Mouse (Mus musculus): ENCODE results near the gene Stx19. TPM values are rescaled to one million over a fixed set of nuclear protein-coding genes. Genes with fewer than 3 reads are reported as not detected.

The Stx19 gene
- polyA plus RNA-seq, 1 experiment from 2014 or later: 0.40 TPM

DNA sequence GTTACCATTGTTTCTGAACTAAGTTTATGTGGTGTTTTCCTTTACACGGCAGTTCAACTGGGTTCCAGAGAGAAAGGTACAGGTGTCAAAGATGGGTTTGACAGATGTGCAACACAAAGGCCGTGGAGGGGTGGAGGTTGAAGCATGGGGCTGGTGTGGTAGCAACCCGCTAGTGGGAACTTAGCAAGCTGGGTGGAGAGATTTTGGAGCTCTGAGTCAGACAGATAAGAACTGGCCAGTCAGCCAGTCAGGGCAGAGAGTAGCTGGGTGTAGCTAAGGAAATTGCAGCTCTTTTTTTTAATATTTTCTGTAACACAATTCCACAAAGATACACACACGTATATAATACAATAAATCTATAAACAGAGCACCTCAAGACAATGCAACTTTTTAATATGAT is 3.6 kb upstream of the Stx19 start:
- Histone ChIP-seq H3K4me3 (replicated peaks) (no peak overlapping the region), H3K9me3 (replicated peaks) (no peaks in the 10 kb centered on the region), H3K36me3 (peaks cover 7% of the 10 kb centered on the region; the same call in 1 of the 2 replicates), H3K27ac (no peak overlapping the region), H3K9ac (no peak overlapping the region), H3K27me3 (no peaks in the 10 kb centered on the region), H3K4me1 (peaks cover 5% of the 10 kb centered on the region; the same call in 1 of the 2 replicates), H3K4me2 (no peak overlapping the region)
- WGBS: 88% methylated on average over 4 of the region's 4 CpGs
- no peak for ATAC-seq (replicated peaks; ENCODE audit: low FRiP score)

DNA sequence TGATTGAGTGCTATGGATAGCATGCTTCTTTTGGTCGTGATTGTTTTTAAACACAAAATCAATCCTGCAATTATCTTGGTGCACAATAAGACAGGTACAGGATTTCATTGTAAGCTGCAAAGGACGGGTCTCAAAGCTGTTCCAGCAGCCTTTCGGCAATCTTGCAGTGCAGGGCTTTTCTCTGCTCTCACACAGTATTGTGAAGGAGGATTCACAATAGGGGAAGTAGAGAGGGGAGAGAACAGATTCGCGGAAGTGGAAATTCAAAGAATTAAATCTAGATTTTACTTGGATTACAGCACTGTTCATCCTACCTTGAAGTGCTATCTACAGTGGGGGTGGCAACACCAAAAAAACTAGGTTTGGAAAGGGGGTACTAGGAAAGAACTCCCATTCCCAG is 686 bp upstream of the Stx19 start:
- Histone ChIP-seq H3K27ac (no peak overlapping the region), H3K4me1 (no peaks in the 10 kb centered on the region), H3K36me3 (peaks cover 7% of the 10 kb centered on the region; the same call in 1 of the 2 replicates), H3K4me3 (replicated peaks) (no peak overlapping the region), H3K9ac (no peak overlapping the region), H3K27me3 (no peaks in the 10 kb centered on the region), H3K4me2 (no peak overlapping the region), H3K9me3 (replicated peaks) (no peaks in the 10 kb centered on the region)
- 92% methylated on average over 5 of the region's 5 CpGs for WGBS
- ATAC-seq (replicated peaks; ENCODE audit: low FRiP score): no peak

GRCm38 (mm10) chr16:62822472-62822871 is 8.0 kb downstream of the Stx19 start:
- H3K4me1 ChIP-seq: no peaks in the 10 kb centered on the region
- H3K4me2 ChIP-seq: no peak overlapping the region
- peaks cover 2% of the 10 kb centered on the region; the same call in 1 of the 2 replicates for H3K36me3 ChIP-seq
- 97% methylated on average over 6 of the region's 6 CpGs for WGBS
- no peak overlapping the region for H3K27ac ChIP-seq
- no peak for ATAC-seq (replicated peaks; ENCODE audit: low FRiP score)
- no peaks in the 10 kb centered on the region for H3K9me3 ChIP-seq (replicated peaks)
- no peak overlapping the region for H3K4me3 ChIP-seq (replicated peaks)
- no peaks in the 10 kb centered on the region for H3K27me3 ChIP-seq
- no peak overlapping the region for H3K9ac ChIP-seq

DNA sequence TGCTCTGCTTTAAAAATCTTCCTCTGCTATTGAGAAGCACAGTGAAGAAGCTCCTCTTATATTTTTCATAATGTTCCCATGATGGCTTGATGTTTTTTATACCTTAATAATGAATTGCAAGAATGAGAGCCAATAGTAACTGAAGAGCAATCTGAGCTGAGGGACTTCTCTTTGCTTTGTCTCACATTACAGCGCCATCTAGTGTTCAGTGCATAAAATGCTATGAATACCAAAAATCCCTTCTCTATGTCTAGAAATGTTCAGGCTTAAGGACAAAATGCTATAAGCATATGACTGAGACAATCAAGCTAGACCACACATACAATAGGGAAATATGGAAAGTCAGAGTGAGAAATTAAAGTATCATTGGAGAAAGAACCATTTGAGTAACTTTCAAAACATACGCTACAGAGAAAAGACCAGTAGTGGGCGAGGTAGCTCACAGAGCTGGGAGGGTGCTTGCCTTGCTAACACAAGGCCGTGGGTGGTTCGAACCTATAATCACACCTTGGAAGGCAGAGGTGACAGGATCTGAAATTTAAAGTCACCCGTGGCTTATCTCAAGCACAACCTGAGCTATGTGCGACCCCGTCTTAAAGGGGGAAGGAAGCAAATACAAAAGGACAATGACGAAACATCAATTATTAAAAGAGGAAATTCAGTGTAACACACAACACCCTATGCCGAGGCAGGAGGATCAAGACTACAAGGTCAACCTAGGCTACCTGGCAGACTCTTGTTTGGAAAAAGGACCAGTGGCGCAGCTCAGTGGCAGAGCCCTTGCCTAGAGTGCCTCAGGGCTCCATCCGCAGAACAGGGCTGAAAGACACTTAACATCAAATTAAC is 11.9 kb downstream of the Stx19 start:
- Histone ChIP-seq H3K4me3 (replicated peaks) (no peak overlapping the region), H3K36me3 (peaks cover 2% of the 10 kb centered on the region; the same call in 1 of the 2 replicates), H3K9ac (no peak overlapping the region), H3K9me3 (replicated peaks) (no peaks in the 10 kb centered on the region), H3K27me3 (no peaks in the 10 kb centered on the region), H3K4me2 (no peak overlapping the region), H3K27ac (no peak overlapping the region), H3K4me1 (no peaks in the 10 kb centered on the region)
- WGBS: 76% methylated on average over 12 of the region's 12 CpGs
- ATAC-seq (replicated peaks; ENCODE audit: low FRiP score): no peak

GRCm38 (mm10) chr16:62832027-62832426 is 17.6 kb downstream of the Stx19 start:
- Histone ChIP-seq H3K36me3 (no peaks in the 10 kb centered on the region), H3K9ac (no peak overlapping the region), H3K4me1 (no peaks in the 10 kb centered on the region), H3K27ac (no peak overlapping the region), H3K4me3 (replicated peaks) (no peak overlapping the region), H3K4me2 (no peak overlapping the region), H3K9me3 (replicated peaks) (no peaks in the 10 kb centered on the region), H3K27me3 (no peaks in the 10 kb centered on the region)
- WGBS: 80% methylated on average over 2 of the region's 2 CpGs
- ATAC-seq (replicated peaks; ENCODE audit: low FRiP score): no peak

DNA sequence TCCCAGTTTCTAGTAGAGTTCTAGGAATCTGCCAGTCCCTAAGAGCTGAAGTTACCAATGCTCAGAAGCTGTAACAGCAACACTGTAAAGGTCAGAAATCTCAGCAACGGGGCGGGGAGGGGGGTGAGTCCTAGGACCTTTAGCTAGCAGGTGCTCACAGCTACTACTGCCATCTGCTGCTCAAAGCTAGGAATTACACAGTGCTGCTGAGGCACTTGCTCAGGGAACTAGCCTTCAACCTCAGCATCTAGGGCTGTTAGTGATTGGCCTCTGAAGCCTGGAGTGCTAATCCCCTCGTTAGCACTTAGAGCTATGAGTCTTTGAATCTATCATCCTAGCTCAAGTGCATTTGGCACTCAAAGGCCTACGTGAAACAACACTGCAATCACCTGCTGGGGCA is 18.0 kb downstream of the Stx19 start:
- no peak overlapping the region for H3K27ac ChIP-seq
- H3K27me3 ChIP-seq: no peaks in the 10 kb centered on the region
- no peak overlapping the region for H3K4me3 ChIP-seq (replicated peaks)
- no peak overlapping the region for H3K4me2 ChIP-seq
- WGBS: 21% methylated on average over 4 of the region's 4 CpGs
- no peaks in the 10 kb centered on the region for H3K36me3 ChIP-seq
- no peaks in the 10 kb centered on the region for H3K4me1 ChIP-seq
- no peak overlapping the region for H3K9ac ChIP-seq
- H3K9me3 ChIP-seq (replicated peaks): no peaks in the 10 kb centered on the region
- peak; percentile 60; the same call in 1 of the 2 replicates for ATAC-seq (replicated peaks; ENCODE audit: low FRiP score)

DNA sequence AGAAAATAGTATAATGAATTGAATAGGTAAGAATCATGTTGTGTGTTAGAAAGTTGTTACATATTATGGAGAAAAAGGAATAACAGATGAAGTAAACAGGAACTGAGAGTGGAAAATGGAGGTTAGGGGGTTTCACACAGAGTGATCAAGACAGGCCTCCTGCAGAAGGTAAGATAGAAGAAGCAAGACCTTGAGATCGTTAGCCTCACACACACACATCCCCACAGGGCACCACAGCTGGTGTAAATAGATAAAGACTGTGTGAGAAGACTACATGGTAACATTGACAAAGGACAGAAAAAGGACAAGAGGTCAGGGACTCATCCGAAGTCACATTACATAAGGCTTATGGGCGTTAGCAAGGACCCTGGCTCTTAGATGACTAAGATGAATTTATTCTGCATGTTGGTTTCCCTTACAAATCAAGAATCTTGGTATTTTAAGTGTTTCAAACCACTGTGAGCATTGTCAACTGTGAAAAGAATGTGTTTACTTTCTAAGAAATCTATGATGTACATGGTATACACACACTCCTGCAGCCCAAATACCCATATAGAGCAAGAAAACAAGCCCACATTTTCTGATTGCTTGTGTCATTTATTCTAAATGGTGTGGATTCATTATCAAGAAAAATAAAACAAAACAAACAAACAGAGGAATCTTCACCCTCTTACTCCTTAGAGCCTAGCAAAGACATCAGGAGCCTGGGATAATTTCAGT is 19.7 kb downstream of the Stx19 start:
- Histone ChIP-seq H3K9ac (no peak overlapping the region), H3K36me3 (no peaks in the 10 kb centered on the region), H3K9me3 (replicated peaks) (no peaks in the 10 kb centered on the region), H3K27ac (no peak overlapping the region), H3K4me3 (replicated peaks) (no peak overlapping the region), H3K4me1 (no peaks in the 10 kb centered on the region), H3K4me2 (no peak overlapping the region), H3K27me3 (no peaks in the 10 kb centered on the region)
- no peak for ATAC-seq (replicated peaks; ENCODE audit: low FRiP score)
- WGBS: 74% methylated on average over 3 of the region's 3 CpGs

- WGBS: 81% methylated on average over 6 of the region's 6 CpGs
- H3K36me3 ChIP-seq: no peaks in the 10 kb centered on the region
- ATAC-seq (replicated peaks; ENCODE audit: low FRiP score): no peak
- H3K4me2 ChIP-seq: peak overlapping the region; percentile 75; the same call in 1 of the 2 replicates
- no peak overlapping the region for H3K9ac ChIP-seq
- H3K27me3 ChIP-seq: no peaks in the 10 kb centered on the region
- peaks cover 12% of the 10 kb centered on the region for H3K4me1 ChIP-seq
- H3K4me3 ChIP-seq (replicated peaks): no peak overlapping the region
- H3K9me3 ChIP-seq (replicated peaks): no peaks in the 10 kb centered on the region
- H3K27ac ChIP-seq: no peak overlapping the region
These were observed 30.9 kb downstream of the Stx19 start for GRCm38 (mm10) chr16:62845341-62845740.

GRCm38 (mm10) chr16:62846498-62847312 is 32.2 kb downstream of the Stx19 start, which contains the start of gene Arl13b:
Gene Arl13b, minus strand, starts transcription at chr16:62847040.
- Histone ChIP-seq H3K27ac (peak within 1 kb of the TSS; percentile 81), H3K4me1 (peaks cover 12% of the 10 kb centered on the region), H3K4me2 (peak within 1 kb of the TSS; percentile 75), H3K9ac (peak within 1 kb of the TSS; percentile 77), H3K36me3 (no peaks in the 10 kb centered on the region), H3K9me3 (replicated peaks) (no peaks in the 10 kb centered on the region), H3K27me3 (no peaks in the 10 kb centered on the region), H3K4me3 (replicated peaks) (peak within 1 kb of the TSS; percentile 85)
- under 1% methylated on average over 52 of the region's 52 CpGs for WGBS
- ATAC-seq (replicated peaks; ENCODE audit: low FRiP score): peak; percentile 100

- Histone ChIP-seq H3K4me2 (no peak overlapping the region), H3K27ac (no peak overlapping the region), H3K27me3 (no peaks in the 10 kb centered on the region), H3K4me1 (peaks cover 8% of the 10 kb centered on the region; the same call in 1 of the 2 replicates), H3K36me3 (no peaks in the 10 kb centered on the region), H3K9me3 (replicated peaks) (no peaks in the 10 kb centered on the region), H3K9ac (no peak overlapping the region), H3K4me3 (replicated peaks) (no peak overlapping the region)
- 87% methylated on average over 3 of the region's 3 CpGs for WGBS
- ATAC-seq (replicated peaks; ENCODE audit: low FRiP score): no peak
These were observed 38.2 kb downstream of the Stx19 start for GRCm38 (mm10) chr16:62852464-62853252.

DNA sequence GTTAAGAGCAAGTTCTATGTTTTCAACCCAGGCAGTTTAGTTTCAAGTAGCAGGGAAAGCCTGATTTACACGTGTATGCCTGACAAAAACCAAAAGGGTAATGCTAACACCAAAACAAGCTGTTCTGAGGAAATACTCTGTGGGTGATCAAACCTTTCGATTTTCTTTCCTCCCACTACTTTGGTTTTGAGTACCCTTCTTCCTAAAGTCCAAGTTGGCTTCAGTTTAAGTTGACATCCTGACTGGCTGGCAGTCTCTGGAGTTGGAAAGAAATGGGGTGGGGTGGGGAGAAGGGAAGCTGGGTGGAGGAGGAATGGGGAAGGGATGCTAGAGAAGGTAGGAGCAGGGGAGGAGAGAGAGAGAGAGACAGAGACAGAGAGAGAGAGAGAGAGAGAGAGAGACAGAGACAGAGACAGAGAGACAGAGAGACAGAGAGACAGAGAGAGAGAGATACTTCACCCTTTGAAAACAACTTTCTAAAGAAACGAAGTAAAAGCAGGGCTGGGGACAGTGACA is 39.2 kb downstream of the Stx19 start:
- 0 out of 2 replicates have a peak overlapping the region, but pooled peaks have one; percentile 80 for H3K27ac ChIP-seq
- 20% methylated on average over 3 of the region's 3 CpGs for WGBS
- peak; percentile 55 for ATAC-seq (replicated peaks; ENCODE audit: low FRiP score)

More for the DNA sequence above, 39.2 kb downstream of the Stx19 start:
- Histone ChIP-seq H3K4me1 (peaks cover 8% of the 10 kb centered on the region; the same call in 1 of the 2 replicates), H3K36me3 (no peaks in the 10 kb centered on the region), H3K4me3 (replicated peaks) (peak overlapping the region; percentile 66), H3K9ac (peak overlapping the region; percentile 75), H3K9me3 (replicated peaks) (no peaks in the 10 kb centered on the region), H3K4me2 (peak overlapping the region; percentile 89), H3K27me3 (no peaks in the 10 kb centered on the region)
